In the genomic region with DNA sequence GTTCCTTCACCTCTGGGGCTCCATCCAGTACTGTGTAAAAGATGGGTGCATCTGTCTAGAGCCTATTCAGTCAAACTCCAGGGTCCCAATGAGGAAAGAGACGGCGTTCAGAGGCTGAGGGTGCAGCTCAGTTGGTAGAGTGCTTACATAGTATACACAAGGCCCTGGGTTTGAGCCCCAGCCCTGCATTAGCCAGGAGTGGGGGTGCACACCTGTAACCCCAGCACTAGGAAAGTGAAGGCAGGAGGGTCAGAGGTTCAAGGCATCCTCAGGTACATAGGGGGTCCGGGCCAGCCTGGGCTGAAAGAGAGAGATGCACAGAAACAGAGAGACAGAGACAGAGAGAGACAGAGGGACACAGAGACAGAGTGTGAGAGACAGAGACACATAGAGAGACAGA, we compare ENCODE assay signal across 21 mouse cellular contexts. TPM values are rescaled to one million over a fixed set of nuclear protein-coding genes. Genes with fewer than 3 reads are reported as not detected.
DNase-seq lines count a peak whose midpoint lies in the region; ATAC-seq and TF ChIP-seq lines count a peak whose summit lies in the region.
"Had no signal": no experiment of that assay in that cellular context is flagged by ENCODE, and none has a peak within 500 bp of the region (broad histone marks: within the 10 kb centered on the region; RNA-seq: fewer than 3 reads in every experiment).

No protein-coding gene starts in this region.

- peak; percentile 44 for DNase-seq in cerebellum, adult 11-12 months
- DNase-seq in cerebellum, postnatal 10 days = no peak
- DNase-seq in heart, adult 2 months = no peak
- no peak for DNase-seq in heart, postnatal 10 days
- DNase-seq in neural tube, embryonic 10.5 days (ENCODE audit: extremely low spot score, low spot score) = no peak
- DNase-seq: adrenal gland, adult 8-10 months; B cell, adult 2 months; embryo, embryonic 11 days; kidney, adult 9 months had no signal

- intact Hi-C loops in heart, adult 2 months (cut with DNase I) = no loop called here
- intact Hi-C loops in heart, postnatal 10 days (cut with DNase I) = no loop called here

- no peak for TF ChIP-seq POLR2A in heart, adult 2 months (IDR thresholded peaks at IDR 0.05; ENCODE audit: insufficient read depth, low read depth, low read length)

- ATAC-seq in neural tube, embryonic 13.5 days (ENCODE audit: low read depth) = no peak
- ATAC-seq in hindbrain, embryonic 12.5 days (ENCODE audit: low FRiP score) = no peak
- ATAC-seq: CD4-positive, CD25-positive, alpha-beta regulatory T cell, adult 4 months; forebrain, embryonic 15.5 days had no signal

- WGBS in heart, adult 2 months = 96% methylated on average over 3 of the region's 3 CpGs
- 89% methylated on average over 3 of the region's 3 CpGs for WGBS in neural tube, embryonic 13.5 days
- WGBS in hindbrain, embryonic 12.5 days = 90% methylated on average over 3 of the region's 3 CpGs

- H3K36me3 ChIP-seq in heart, adult 2 months (ENCODE audit: control insufficient read depth, insufficient read depth, low read length) = no peaks in the 10 kb centered on the region
- H3K36me3 ChIP-seq in neural tube, embryonic 13.5 days = no peaks in the 10 kb centered on the region
- H3K36me3 ChIP-seq in hindbrain, embryonic 12.5 days = no peaks in the 10 kb centered on the region
- H3K36me3 ChIP-seq: embryonic facial prominence, embryonic 12.5 days; forebrain, embryonic 15.5 days; G1E; heart, embryonic 13.5 days had no signal

- no peak for TF ChIP-seq EP300 in heart, adult 2 months (IDR thresholded peaks at IDR 0.05; ENCODE audit: insufficient read depth, low read depth, low read length)

- H3K4me3 ChIP-seq in heart, adult 2 months = no peak overlapping the region
- no peak overlapping the region for H3K4me3 ChIP-seq in neural tube, embryonic 13.5 days
- H3K4me3 ChIP-seq in hindbrain, embryonic 12.5 days = no peak overlapping the region
- H3K4me3 ChIP-seq: embryonic facial prominence, embryonic 12.5 days; forebrain, embryonic 15.5 days; heart, embryonic 13.5 days had no signal

- H3K9me3 ChIP-seq in neural tube, embryonic 13.5 days = no peaks in the 10 kb centered on the region
- H3K9me3 ChIP-seq in hindbrain, embryonic 12.5 days (replicated peaks) = no peaks in the 10 kb centered on the region
- H3K9me3 ChIP-seq: embryonic facial prominence, embryonic 12.5 days; forebrain, embryonic 15.5 days; G1E; heart, embryonic 13.5 days had no signal

- H3K27ac ChIP-seq in heart, adult 2 months = peak overlapping the region; percentile 47
- H3K27ac ChIP-seq in neural tube, embryonic 13.5 days (replicated peaks) = no peak overlapping the region
- H3K27ac ChIP-seq in hindbrain, embryonic 12.5 days = no peak overlapping the region
- H3K27ac ChIP-seq: embryonic facial prominence, embryonic 12.5 days; forebrain, embryonic 15.5 days; hindbrain, postnatal 0 days had no signal

- H3K9ac ChIP-seq in heart, adult 2 months (ENCODE audit: low read depth, low read length) = no peak overlapping the region
- H3K9ac ChIP-seq in neural tube, embryonic 13.5 days = 0 out of 2 replicates have a peak overlapping the region, but pooled peaks have one; percentile 9
- H3K9ac ChIP-seq in hindbrain, embryonic 12.5 days = no peak overlapping the region
- H3K9ac ChIP-seq: embryonic facial prominence, embryonic 12.5 days; forebrain, embryonic 15.5 days; heart, embryonic 13.5 days had no signal

- no peaks in the 10 kb centered on the region for H3K79me2 ChIP-seq in heart, adult 2 months (replicated peaks; ENCODE audit: control insufficient read depth, insufficient read depth, low read length)

- H3K4me2 ChIP-seq in neural tube, embryonic 13.5 days = no peak overlapping the region
- H3K4me2 ChIP-seq in hindbrain, embryonic 12.5 days (replicated peaks) = no peak overlapping the region
- H3K4me2 ChIP-seq: embryonic facial prominence, embryonic 12.5 days; forebrain, embryonic 15.5 days; heart, embryonic 13.5 days had no signal

- H3K27me3 ChIP-seq in heart, adult 2 months (ENCODE audit: control insufficient read depth, insufficient read depth, low read length) = no peaks in the 10 kb centered on the region
- H3K27me3 ChIP-seq in neural tube, embryonic 13.5 days = no peaks in the 10 kb centered on the region
- no peaks in the 10 kb centered on the region for H3K27me3 ChIP-seq in hindbrain, embryonic 12.5 days
- H3K27me3 ChIP-seq: embryonic facial prominence, embryonic 12.5 days; forebrain, embryonic 15.5 days; heart, embryonic 13.5 days had no signal

- H3K4me1 ChIP-seq in heart, adult 2 months (ENCODE audit: control insufficient read depth, insufficient read depth, low read length) = peaks cover 5% of the 10 kb centered on the region
- H3K4me1 ChIP-seq in neural tube, embryonic 13.5 days (replicated peaks) = peaks cover 44% of the 10 kb centered on the region
- peaks cover 46% of the 10 kb centered on the region for H3K4me1 ChIP-seq in hindbrain, embryonic 12.5 days

- TF ChIP-seq CTCF in heart, adult 2 months (IDR thresholded peaks at IDR 0.05) = no peak

RNA-seq across cellular contexts. Expression of gene Gse1, which starts 15.0 kb away (rescaled TPM):
- total RNA-seq in heart, adult 2 months (2021) = 10 to 100 TPM; 21.0 to 24.3 TPM
- polyA plus RNA-seq in heart, adult 2 months (2012; rRNA removed) = 12.1 and 12.8 TPM in 2 replicates
- total RNA-seq in heart, postnatal 10 days (2021) = 10 to 100 TPM; 32.6 to 34.6 TPM
- polyA plus RNA-seq in neural tube, embryonic 13.5 days (2015; fragmentation: Nextera tagmentation; extraction: Ambion mirVana) = 17.0 and 17.1 TPM in 2 replicates
- 22.4 and 24.0 TPM in 2 replicates for polyA plus RNA-seq in hindbrain, embryonic 12.5 days (2016; fragmentation: Nextera tagmentation; extraction: Ambion mirVana)

RNA-seq across cellular contexts. Expression of gene Fam92b, which starts 36.0 kb away (rescaled TPM):
- not detected for total RNA-seq in heart, adult 2 months (2021)
- 1.0 TPM in 1 of 2 replicates, not detected in the other for polyA plus RNA-seq in heart, adult 2 months (2012; rRNA removed)
- not detected for total RNA-seq in heart, postnatal 10 days (2021)
- polyA plus RNA-seq in neural tube, embryonic 13.5 days (2015; fragmentation: Nextera tagmentation; extraction: Ambion mirVana) = 2.3 and 2.7 TPM in 2 replicates
- polyA plus RNA-seq in hindbrain, embryonic 12.5 days (2016; fragmentation: Nextera tagmentation; extraction: Ambion mirVana) = 1.6 and 3.0 TPM in 2 replicates
- total RNA-seq: common myeloid progenitor, adult 5-6 weeks; G1E; gastrocnemius, postnatal 25 days; granulocyte monocyte progenitor cell, adult 5-6 weeks had no signal
- polyA plus RNA-seq: CD4-positive, CD25-positive, alpha-beta regulatory T cell, adult 4 months; G1E; heart, embryonic 13.5 days; heart, postnatal 0 days had no signal
